Mouse (Mus musculus) hindbrain, embryonic 13.5 days (tissue): ENCODE results near the gene Psmd7. TPM values are rescaled to one million over a fixed set of nuclear protein-coding genes. Genes with fewer than 3 reads are reported as not detected.
A peak's percentile ranks its signal among the peaks of the same experiment; 100 is the strongest.
"Not testable (repeated sequence)": the region's sequence is repeated elsewhere in the genome, so short reads cannot be mapped to it uniquely, and the experiment has no call there.

Experiments used
- ATAC-seq: fragments of 200-750 bp; cut with Nextera tagmentation; 2 replicates; pipeline ENCODE4 v1.8.0; 2017; ENCODE audit warnings: moderate TSS enrichment; ENCODE audit not compliant: low FRiP score
- H3K27ac ChIP-seq: fragments of 300-500 bp; sonication (generic); 2 replicates; pipeline ENCODE4 v1.5.1; 2015; ENCODE audit warnings: inconsistent platforms, mild to moderate bottlenecking, moderate library complexity
- H3K27me3 ChIP-seq: fragments of 300-500 bp; sonication (generic); 2 replicates; pipeline ENCODE4 v1.6.1; 2015; ENCODE audit warnings: mild to moderate bottlenecking, inconsistent platforms
- H3K36me3 ChIP-seq: fragments of 300-500 bp; sonication (generic); 2 replicates; pipeline ENCODE4 v1.6.1; 2015; ENCODE audit warnings: mild to moderate bottlenecking, inconsistent platforms
- H3K4me1 ChIP-seq: fragments of 300-500 bp; sonication (generic); replicated peaks from 2 replicates; pipeline ENCODE4 v1.6.1; 2015; ENCODE audit warnings: inconsistent platforms
- H3K4me2 ChIP-seq: fragments of 300-500 bp; sonication (generic); 2 replicates; pipeline ENCODE4 v1.6.1; 2015; ENCODE audit warnings: inconsistent platforms, mild to moderate bottlenecking, moderate library complexity
- H3K4me3 ChIP-seq: fragments of 300-500 bp; sonication (generic); 2 replicates; pipeline ENCODE4 v1.5.1; 2015; ENCODE audit warnings: mild to moderate bottlenecking, inconsistent platforms
- H3K9ac ChIP-seq: fragments of 300-500 bp; sonication (generic); 2 replicates; pipeline ENCODE4 v1.6.1; 2015; ENCODE audit warnings: mild to moderate bottlenecking, inconsistent platforms
- H3K9me3 ChIP-seq: fragments of 300-500 bp; sonication (generic); 2 replicates; pipeline ENCODE4 v1.6.1; 2016; ENCODE audit warnings: inconsistent platforms
- WGBS: fragments of 180-500 bp; shearing (Covaris S2); methylation state at CpG from one replicate; pipeline ENCODE4 v1.1.7; 2015; 5-methylcytosine and 5-hydroxymethylcytosine counted together
- polyA plus RNA-seq: library from polyadenylated mRNA; unstranded; fragments of >200 nt; fragmentation: Nextera tagmentation; extraction: Ambion mirVana; gene quantifications from 2 replicates; pipeline ENCODE4 v1.2.1, GENCODE M21; 2015

The Psmd7 gene
- polyA plus RNA-seq = 248 and 256 TPM in 2 replicates

DNA sequence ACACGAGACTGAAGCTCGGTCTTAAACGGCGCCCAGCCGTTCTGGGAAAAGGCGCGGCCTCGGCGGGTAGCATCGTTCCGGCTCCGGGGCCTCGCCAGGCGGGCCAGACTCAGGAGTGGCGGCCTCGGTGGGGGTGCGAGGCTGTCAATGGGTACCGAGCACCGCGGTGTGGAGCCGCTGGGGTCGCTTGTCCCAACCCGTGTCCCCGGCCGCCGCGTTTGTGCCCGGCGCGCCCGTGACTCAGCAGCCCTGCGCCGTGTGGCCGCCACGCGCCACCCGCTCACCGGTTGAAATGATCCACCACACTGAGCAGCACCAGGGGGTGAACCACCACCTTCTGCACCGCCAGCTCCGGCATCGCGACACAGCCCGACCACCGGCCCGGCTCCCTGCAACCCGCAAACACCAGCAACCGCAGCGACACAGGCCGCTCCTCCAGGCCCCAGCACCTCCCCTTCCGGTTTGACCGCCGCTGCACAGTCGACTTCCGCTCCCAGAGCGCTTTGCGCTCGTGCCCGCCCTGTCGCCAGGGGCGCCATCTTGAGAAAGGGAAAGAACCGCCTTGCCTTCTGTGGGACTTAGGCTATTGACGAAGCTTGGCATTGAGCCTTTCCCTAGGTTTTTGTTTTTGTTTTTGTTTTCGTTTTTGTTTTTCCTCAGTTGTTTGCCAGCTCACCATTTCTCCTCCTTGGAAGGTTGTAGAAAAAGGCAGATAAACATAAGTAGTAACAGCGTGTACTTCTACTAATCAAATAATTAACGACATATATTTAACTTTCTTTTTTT is at the start of gene Psmd7:
Gene Psmd7 (minus strand): TSS at position 470 of the 786 bp plus-strand sequence.
- Histone ChIP-seq H3K27me3 (no peaks in the 10 kb centered on the region), H3K4me1 (peaks cover 20% of the 10 kb centered on the region), H3K4me2 (peak within 1 kb of the TSS; percentile 93), H3K9me3 (no peaks in the 10 kb centered on the region), H3K9ac (peak within 1 kb of the TSS; percentile 94), H3K27ac (peak within 1 kb of the TSS; percentile 93), H3K36me3 (peaks cover 27% of the 10 kb centered on the region), H3K4me3 (peak within 1 kb of the TSS; percentile 95)
- ATAC-seq = peak; percentile 96
- 2% methylated on average over 65 of the region's 65 CpGs for WGBS

DNA sequence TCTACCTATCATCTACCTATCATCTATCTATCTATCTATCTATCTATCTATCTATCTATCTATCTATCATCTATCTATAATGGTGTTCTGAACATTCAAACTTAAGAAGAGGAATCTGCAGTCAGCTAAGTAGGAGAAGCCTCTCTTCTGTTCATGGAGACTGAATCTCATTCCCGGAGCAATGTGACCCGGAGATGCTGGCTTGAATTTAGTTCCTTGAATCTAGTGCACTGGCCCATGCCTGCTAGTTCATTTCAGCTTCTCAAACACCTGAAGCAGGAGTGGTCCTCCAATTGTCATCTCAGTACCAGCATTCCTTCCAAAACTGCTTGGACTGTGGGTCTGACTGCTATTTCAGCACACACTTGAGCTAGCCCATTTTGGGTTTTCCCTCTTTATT is 45.5 kb upstream of the Psmd7 start:
- no peak overlapping the region for H3K9ac ChIP-seq
- H3K9me3 ChIP-seq = no peaks in the 10 kb centered on the region
- H3K27me3 ChIP-seq = no peaks in the 10 kb centered on the region
- ATAC-seq = no peak
- H3K27ac ChIP-seq = no peak overlapping the region
- no peak overlapping the region for H3K4me2 ChIP-seq
- H3K4me1 ChIP-seq = no peaks in the 10 kb centered on the region
- H3K36me3 ChIP-seq = no peaks in the 10 kb centered on the region
- 99% methylated on average over 2 of the region's 2 CpGs for WGBS
- H3K4me3 ChIP-seq = no peak overlapping the region

DNA sequence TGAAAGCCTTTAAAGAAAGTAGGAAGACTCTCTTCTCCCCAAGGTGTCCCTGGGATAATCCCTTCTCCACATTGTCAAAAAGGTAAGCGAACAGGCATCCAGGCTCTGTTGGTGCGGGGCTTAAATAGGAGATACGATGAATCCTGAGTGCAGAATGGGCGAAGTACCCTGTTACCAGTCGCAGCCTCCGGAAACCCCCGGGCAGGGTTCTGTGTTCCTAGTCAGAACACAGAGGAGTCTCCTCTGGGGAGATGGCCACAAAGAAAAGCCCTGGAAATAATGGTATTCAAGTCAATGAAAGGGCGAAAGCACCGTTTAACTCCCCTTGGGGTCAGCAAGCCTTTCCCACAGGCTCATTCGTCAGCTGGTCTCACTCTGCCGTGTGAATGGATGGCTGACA is 41.4 kb upstream of the Psmd7 start:
- H3K27ac ChIP-seq = no peak overlapping the region
- WGBS = 52% methylated on average over 11 of the region's 11 CpGs
- no peaks in the 10 kb centered on the region for H3K27me3 ChIP-seq
- H3K4me1 ChIP-seq = no peaks in the 10 kb centered on the region
- H3K36me3 ChIP-seq = no peaks in the 10 kb centered on the region
- H3K4me3 ChIP-seq = no peak overlapping the region
- no peak for ATAC-seq
- H3K9ac ChIP-seq = no peak overlapping the region
- no peaks in the 10 kb centered on the region for H3K9me3 ChIP-seq
- no peak overlapping the region for H3K4me2 ChIP-seq

DNA sequence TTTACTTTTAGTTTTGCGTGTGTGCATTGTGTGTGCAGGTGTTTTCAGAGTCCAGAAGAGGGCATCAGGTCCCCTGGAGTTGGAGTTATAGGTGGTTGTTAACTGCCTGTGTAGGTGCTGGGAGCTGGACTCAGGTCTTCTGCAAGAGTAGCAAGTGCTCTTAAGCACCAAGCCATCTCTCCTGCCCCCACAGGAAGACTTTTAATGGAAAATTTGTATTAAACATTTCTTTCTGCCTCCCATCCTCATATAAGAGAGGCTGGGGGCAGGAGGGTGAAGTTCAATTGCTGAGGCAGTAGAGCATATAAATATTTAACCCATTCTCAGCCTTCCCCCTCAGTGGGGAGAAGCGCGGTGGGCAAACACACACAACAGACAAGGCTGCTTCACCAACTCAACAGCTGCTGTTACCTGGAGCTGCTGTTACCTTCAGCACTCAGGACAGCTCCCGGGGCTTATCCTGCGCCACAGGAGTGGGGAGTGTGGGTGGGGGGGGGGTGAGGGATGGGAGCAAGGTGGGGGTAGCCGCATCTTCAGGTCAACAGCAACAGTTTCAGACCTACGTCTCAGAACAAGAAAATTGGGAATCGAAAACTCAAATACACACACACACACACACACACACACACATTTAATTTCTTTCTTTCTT is 40.4 kb upstream of the Psmd7 start:
- Histone ChIP-seq H3K36me3 (no peaks in the 10 kb centered on the region), H3K9me3 (no peaks in the 10 kb centered on the region), H3K9ac (no peak overlapping the region), H3K4me2 (no peak overlapping the region), H3K4me1 (no peaks in the 10 kb centered on the region), H3K4me3 (no peak overlapping the region), H3K27ac (no peak overlapping the region), H3K27me3 (no peaks in the 10 kb centered on the region)
- whole genome bisulfite sequencing = 67% methylated on average over 8 of the region's 8 CpGs
- no peak for ATAC-seq

DNA sequence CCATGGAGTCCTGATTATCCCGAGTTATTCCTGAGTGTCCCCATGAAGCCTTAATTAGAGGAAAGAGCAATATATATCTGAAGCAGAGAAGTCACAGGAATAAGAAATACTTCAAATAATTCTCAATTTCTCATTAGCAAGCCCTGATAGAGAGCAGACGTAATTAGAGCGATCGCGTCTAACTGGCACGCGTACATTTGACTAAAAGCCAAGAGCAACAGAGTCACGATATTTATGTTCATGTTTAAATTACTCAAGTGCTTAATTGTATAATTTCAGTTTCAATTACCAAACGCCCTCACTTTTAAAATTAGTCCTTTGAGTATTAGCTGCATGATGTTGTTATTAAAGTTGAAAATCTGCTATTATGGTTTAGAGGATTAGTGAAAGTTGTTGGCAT is 39.6 kb upstream of the Psmd7 start:
- Histone ChIP-seq H3K36me3 (no peaks in the 10 kb centered on the region), H3K27ac (no peak overlapping the region), H3K4me2 (no peak overlapping the region), H3K27me3 (no peaks in the 10 kb centered on the region), H3K9me3 (no peaks in the 10 kb centered on the region), H3K4me1 (no peaks in the 10 kb centered on the region), H3K4me3 (no peak overlapping the region), H3K9ac (no peak overlapping the region)
- WGBS = 75% methylated on average over 9 of the region's 9 CpGs
- ATAC-seq = no peak

DNA sequence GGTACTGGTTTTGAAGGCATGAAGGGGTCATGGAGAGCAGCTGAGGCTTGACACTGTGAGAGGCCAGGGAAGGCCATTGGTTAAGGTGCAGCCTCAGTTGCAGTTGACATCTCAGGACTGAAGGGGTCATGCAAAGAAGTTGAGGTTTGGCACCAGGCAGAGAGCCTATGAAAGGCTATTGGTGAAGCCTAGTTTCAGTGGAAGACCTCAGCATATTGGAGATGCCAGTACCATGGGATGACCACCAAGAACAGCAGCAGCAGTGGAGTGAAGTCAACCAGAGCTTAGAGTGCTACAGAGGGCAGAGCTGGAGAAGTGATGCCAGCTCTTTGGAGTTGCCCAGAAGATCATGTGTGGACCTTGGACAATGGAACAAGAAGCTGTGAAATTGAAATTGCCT is 36.0 kb upstream of the Psmd7 start:
- H3K27me3 ChIP-seq, H3K36me3 ChIP-seq, ATAC-seq, H3K4me3 ChIP-seq, H3K4me1 ChIP-seq, H3K4me2 ChIP-seq, H3K9ac ChIP-seq, H3K9me3 ChIP-seq, H3K27ac ChIP-seq: not testable (repeated sequence)

DNA sequence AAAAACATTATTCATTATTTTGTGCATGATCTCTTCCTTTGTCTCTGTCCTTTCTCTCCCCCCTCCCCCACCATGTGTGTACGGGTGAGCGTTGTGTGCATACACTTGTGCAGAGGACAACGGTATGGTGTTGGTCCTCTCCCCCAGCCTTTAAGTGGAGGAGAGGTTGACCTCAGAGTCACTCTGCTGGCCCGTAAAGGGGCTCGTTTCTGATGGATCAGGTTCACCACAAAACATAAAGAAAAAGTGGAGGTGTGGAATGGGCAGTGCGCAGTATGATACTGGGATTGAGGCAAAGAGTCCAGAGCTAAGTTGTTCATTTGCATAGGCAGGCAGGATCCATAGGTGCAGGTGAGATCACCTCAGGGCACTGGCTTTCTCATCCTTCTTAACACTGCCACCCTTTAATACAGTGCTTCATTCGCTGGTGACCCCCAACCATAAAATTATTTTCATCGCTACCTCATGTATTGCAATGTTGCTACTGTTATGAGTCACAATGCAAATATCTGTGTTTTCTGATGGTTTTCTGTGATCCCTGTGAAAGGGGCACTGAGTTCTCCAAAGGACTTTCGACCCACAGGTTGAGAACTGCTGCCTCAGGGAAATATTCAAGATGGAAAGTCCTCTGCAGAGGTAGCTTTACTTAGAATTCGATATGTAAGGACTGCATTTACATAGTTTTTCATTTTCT is 33.8 kb upstream of the Psmd7 start:
- Histone ChIP-seq H3K4me2 (no peak overlapping the region), H3K27ac (no peak overlapping the region), H3K4me3 (no peak overlapping the region), H3K36me3 (no peaks in the 10 kb centered on the region), H3K9me3 (no peaks in the 10 kb centered on the region), H3K4me1 (no peaks in the 10 kb centered on the region), H3K27me3 (no peaks in the 10 kb centered on the region), H3K9ac (no peak overlapping the region)
- ATAC-seq = no peak
- WGBS = 89% methylated on average over 10 of the region's 10 CpGs

DNA sequence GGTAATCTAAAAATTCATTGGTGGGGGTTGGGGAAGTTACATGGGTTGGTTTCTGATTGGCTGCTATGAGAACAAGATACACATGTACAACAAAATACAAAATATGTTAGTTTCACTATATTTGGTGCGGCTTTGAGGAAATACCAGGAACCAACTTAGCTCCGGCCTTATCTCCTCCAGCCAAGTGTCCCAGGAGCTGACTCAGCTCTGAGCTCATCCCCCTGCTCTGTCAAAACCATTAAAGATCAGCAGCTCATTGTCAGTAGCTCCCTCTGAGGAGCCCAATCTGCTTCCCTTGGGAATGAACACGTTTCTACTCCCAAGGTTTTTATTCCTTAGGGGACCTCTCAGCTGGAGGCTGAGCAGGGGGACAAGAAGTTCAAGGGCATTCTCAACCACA is 32.9 kb upstream of the Psmd7 start:
- Histone ChIP-seq H3K36me3 (no peaks in the 10 kb centered on the region), H3K4me3 (no peak overlapping the region), H3K4me2 (no peak overlapping the region), H3K27ac (no peak overlapping the region), H3K9ac (no peak overlapping the region), H3K4me1 (no peaks in the 10 kb centered on the region), H3K27me3 (no peaks in the 10 kb centered on the region), H3K9me3 (no peaks in the 10 kb centered on the region)
- 71% methylated on average over 3 of the region's 3 CpGs for WGBS
- ATAC-seq = no peak

DNA sequence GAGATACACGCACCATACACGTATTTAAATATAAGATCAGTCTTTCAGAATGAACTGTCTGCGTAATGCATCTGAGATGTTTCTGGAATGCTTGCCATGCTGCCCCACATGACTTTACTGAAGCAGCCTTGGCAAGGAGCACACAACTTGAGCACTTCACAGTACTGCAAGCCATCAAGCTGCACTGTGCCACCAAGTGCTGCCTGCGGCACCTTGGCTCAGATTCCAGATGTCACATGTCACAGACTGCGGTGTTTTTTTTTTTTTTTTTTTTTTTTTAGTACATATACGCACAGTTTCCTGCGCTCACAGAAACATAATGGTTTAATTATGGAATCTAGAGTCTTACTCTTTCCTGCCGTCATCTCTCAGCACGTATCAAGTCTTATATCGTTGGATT is 30.2 kb upstream of the Psmd7 start:
- 92% methylated on average over 10 of the region's 10 CpGs for WGBS
- ATAC-seq = no peak
- H3K27me3 ChIP-seq = no peaks in the 10 kb centered on the region
- no peaks in the 10 kb centered on the region for H3K9me3 ChIP-seq
- H3K4me1 ChIP-seq = no peaks in the 10 kb centered on the region
- H3K4me3 ChIP-seq = no peak overlapping the region
- no peak overlapping the region for H3K9ac ChIP-seq
- H3K27ac ChIP-seq = no peak overlapping the region
- H3K36me3 ChIP-seq = no peaks in the 10 kb centered on the region
- no peak overlapping the region for H3K4me2 ChIP-seq

DNA sequence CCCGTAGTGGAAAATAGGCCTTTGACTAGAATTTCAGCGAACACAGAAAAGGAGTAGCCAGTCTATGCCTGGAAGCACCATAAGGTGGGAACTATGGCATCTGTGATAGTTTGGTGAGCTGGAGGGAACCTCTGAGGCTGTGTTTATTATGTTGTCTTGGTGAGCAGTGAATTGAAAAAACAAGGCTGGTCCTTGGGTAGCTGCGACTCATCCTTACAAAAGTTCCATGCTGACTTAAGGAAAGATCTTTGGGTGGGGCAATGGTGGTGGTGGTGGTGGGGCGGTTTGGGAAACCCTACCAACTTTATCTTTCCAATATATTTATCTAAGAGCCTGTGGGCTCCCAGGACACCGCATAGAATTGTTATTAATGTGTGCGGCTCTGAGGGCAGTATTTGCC is 25.1 kb upstream of the Psmd7 start:
- Histone ChIP-seq H3K4me2 (no peak overlapping the region), H3K36me3 (no peaks in the 10 kb centered on the region), H3K4me1 (peaks cover under 1% of the 10 kb centered on the region; the same call in 1 of the 2 replicates), H3K9me3 (no peaks in the 10 kb centered on the region), H3K27me3 (peaks cover 4% of the 10 kb centered on the region; the same call in 1 of the 2 replicates), H3K27ac (no peak overlapping the region), H3K9ac (no peak overlapping the region), H3K4me3 (no peak overlapping the region)
- 90% methylated on average over 6 of the region's 6 CpGs for WGBS
- ATAC-seq = no peak

DNA sequence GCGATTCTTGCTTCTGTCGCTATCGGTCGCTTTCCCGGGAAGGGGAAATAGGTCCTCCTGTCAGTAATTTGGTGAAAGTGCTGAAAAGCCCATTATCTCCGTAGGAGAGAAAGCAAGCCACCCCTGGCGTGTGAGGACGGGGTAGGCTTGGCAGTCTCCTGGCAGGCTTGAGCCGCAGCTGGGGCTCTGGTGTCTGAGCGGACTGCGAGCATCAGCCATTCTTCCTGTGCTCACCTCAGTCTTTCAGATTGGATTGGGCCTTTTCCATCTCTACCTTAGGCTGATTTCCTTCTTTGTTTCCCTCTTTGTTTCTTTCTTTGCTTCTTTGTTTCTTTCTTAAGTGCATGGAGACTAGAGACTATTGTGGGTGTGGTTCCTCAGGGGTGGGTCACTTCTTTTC is 22.6 kb upstream of the Psmd7 start:
- H3K4me2 ChIP-seq = no peak overlapping the region
- H3K9me3 ChIP-seq = no peaks in the 10 kb centered on the region
- no peak overlapping the region for H3K9ac ChIP-seq
- WGBS = 47% methylated on average over 11 of the region's 11 CpGs
- peaks cover 4% of the 10 kb centered on the region; the same call in 1 of the 2 replicates for H3K27me3 ChIP-seq
- no peaks in the 10 kb centered on the region for H3K36me3 ChIP-seq
- no peak for ATAC-seq
- H3K4me3 ChIP-seq = no peak overlapping the region
- H3K27ac ChIP-seq = no peak overlapping the region
- H3K4me1 ChIP-seq = peaks cover 7% of the 10 kb centered on the region; the same call in 1 of the 2 replicates

DNA sequence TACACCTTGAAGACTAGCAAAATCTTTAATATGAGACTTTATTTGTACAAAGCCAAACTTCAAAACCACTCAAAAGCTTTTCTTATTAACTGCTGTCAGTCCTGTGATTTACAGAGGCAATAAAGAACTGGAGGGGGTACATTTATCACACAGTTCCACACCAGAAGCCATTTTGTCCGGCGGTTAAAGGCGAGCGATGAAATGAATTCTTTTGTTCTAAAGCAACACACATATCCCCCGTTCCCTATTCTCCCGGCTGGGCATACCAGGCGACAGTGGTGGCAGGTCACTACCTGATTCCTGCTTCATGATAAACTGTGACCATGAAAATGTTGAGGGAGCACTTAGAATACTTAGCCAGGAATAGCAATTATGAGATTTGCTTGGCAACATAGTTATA is 20.5 kb upstream of the Psmd7 start:
- no peaks in the 10 kb centered on the region for H3K9me3 ChIP-seq
- no peak overlapping the region for H3K4me2 ChIP-seq
- peaks cover 4% of the 10 kb centered on the region; the same call in 1 of the 2 replicates for H3K27me3 ChIP-seq
- WGBS = 23% methylated on average over 7 of the region's 7 CpGs
- no peak overlapping the region for H3K9ac ChIP-seq
- no peak overlapping the region for H3K4me3 ChIP-seq
- H3K27ac ChIP-seq = peak overlapping the region; percentile 41; the same call in 1 of the 2 replicates
- no peaks in the 10 kb centered on the region for H3K36me3 ChIP-seq
- ATAC-seq = no peak
- peaks cover 7% of the 10 kb centered on the region; the same call in 1 of the 2 replicates for H3K4me1 ChIP-seq
